8 mouse cellular contexts compared by ENCODE assay signal in genomic region chr5:36458926-36459325, GRCm38 (mm10). TPM values are rescaled to one million over a fixed set of nuclear protein-coding genes. Genes with fewer than 3 reads are reported as not detected.
DNase-seq lines count a peak whose midpoint lies in the region; ATAC-seq and TF ChIP-seq lines count a peak whose summit lies in the region.

No protein-coding gene starts in this region.

- no peak for TF ChIP-seq EP300 in liver, postnatal 0 days (IDR thresholded peaks at IDR 0.05; ENCODE audit: low read depth)

- WGBS in neural tube, embryonic 15.5 days = 25% methylated on average over 4 of the region's 4 CpGs
- 9% methylated on average over 4 of the region's 4 CpGs for WGBS in liver, postnatal 0 days (ENCODE audit: insufficient replicate concordance)

- H3K9me3 ChIP-seq in neural tube, embryonic 15.5 days (replicated peaks) = no peaks in the 10 kb centered on the region
- H3K9me3 ChIP-seq in liver, postnatal 0 days (ENCODE audit: low read length) = no peaks in the 10 kb centered on the region

- no peak overlapping the region for H3K4me3 ChIP-seq in neural tube, embryonic 15.5 days (replicated peaks)
- H3K4me3 ChIP-seq in liver, postnatal 0 days (ENCODE audit: low read depth, low read length) = no peak overlapping the region

- peak; percentile 46 for DNase-seq in gastrocnemius, adult 18-20 months (ENCODE audit: low spot score)
- no peak for DNase-seq in gastrocnemius, adult 8-10 months (ENCODE audit: low spot score in 2 of 2)
- DNase-seq in neural tube, embryonic 10.5 days (ENCODE audit: extremely low spot score, low spot score) = peak; percentile 33
- peak; percentile 52 for DNase-seq in c-Kit-positive CD71-positive TER-119-positive erythroid progenitor cells, embryonic 14.5 days (ENCODE audit: low spot score)
- DNase-seq in liver, postnatal 0 days = peak; percentile 65
- peak; percentile 56 to 61 for DNase-seq in spleen, postnatal 36 days (ENCODE audit: low spot score in 2 of 2)
- no peak for DNase-seq in layer of hippocampus, adult 8-10 months (ENCODE audit: low spot score in 2 of 2)

- no peaks in the 10 kb centered on the region for H3K27me3 ChIP-seq in neural tube, embryonic 15.5 days (replicated peaks)
- no peaks in the 10 kb centered on the region for H3K27me3 ChIP-seq in liver, postnatal 0 days (ENCODE audit: insufficient read depth, low read length)

- ATAC-seq in neural tube, embryonic 15.5 days (ENCODE audit: low FRiP score) = no peak
- ATAC-seq in liver, postnatal 0 days = 0 out of 2 replicates have a peak, but pooled peaks have one; percentile 15

- H3K36me3 ChIP-seq in neural tube, embryonic 15.5 days = no peaks in the 10 kb centered on the region
- no peaks in the 10 kb centered on the region for H3K36me3 ChIP-seq in liver, postnatal 0 days (replicated peaks; ENCODE audit: insufficient read depth, low read length)

- H3K4me1 ChIP-seq in neural tube, embryonic 15.5 days = peaks cover 8% of the 10 kb centered on the region
- peaks cover 3% of the 10 kb centered on the region for H3K4me1 ChIP-seq in liver, postnatal 0 days (ENCODE audit: insufficient read depth)

- peak; percentile 78 for TF ChIP-seq CTCF in liver, postnatal 0 days (IDR thresholded peaks at IDR 0.05; ENCODE audit: low read depth)

- no peak overlapping the region for H3K9ac ChIP-seq in neural tube, embryonic 15.5 days (replicated peaks)
- no peak overlapping the region for H3K9ac ChIP-seq in liver, postnatal 0 days (replicated peaks)

- no peak overlapping the region for H3K27ac ChIP-seq in neural tube, embryonic 15.5 days (replicated peaks)
- no peak overlapping the region for H3K27ac ChIP-seq in liver, postnatal 0 days (ENCODE audit: low read depth)

- H3K4me2 ChIP-seq in neural tube, embryonic 15.5 days = no peak overlapping the region
- no peak overlapping the region for H3K4me2 ChIP-seq in liver, postnatal 0 days (ENCODE audit: low read depth, low read length)

RNA-seq across cellular contexts. Expression of gene Grpel1, which starts 5.9 kb away (rescaled TPM):
- total RNA-seq in gastrocnemius, adult 18-20 months (2021) = 10 to 100 TPM; 33.0 to 35.1 TPM
- total RNA-seq in gastrocnemius, adult 8-10 months (2022) = 10 to 100 TPM; 31.2 to 35.5 (median 33.3) TPM
- polyA plus RNA-seq in neural tube, embryonic 15.5 days (2015; fragmentation: Nextera tagmentation; extraction: Ambion mirVana) = 42.8 and 47.1 TPM in 2 replicates
- polyA plus RNA-seq in liver, postnatal 0 days (2015; fragmentation: Nextera tagmentation; extraction: Ambion mirVana) = 61.2 and 62.1 TPM in 2 replicates
- total RNA-seq in layer of hippocampus, adult 8-10 months (2022) = 10 to 100 TPM; 20.7 to 22.7 (median 21.3) TPM

RNA-seq across cellular contexts. Expression of gene Tada2b, which starts 25.2 kb away (rescaled TPM):
- 10 to 100 TPM; 15.4 to 17.4 TPM for total RNA-seq in gastrocnemius, adult 18-20 months (2021)
- 10 to 100 TPM; 13.8 to 20.4 (median 17.2) TPM for total RNA-seq in gastrocnemius, adult 8-10 months (2022)
- 2.8 and 2.9 TPM in 2 replicates for polyA plus RNA-seq in neural tube, embryonic 15.5 days (2015; fragmentation: Nextera tagmentation; extraction: Ambion mirVana)
- 1.2 and 1.4 TPM in 2 replicates for polyA plus RNA-seq in liver, postnatal 0 days (2015; fragmentation: Nextera tagmentation; extraction: Ambion mirVana)
- 10 to 100 TPM; 35.2 to 37.2 (median 36.3) TPM for total RNA-seq in layer of hippocampus, adult 8-10 months (2022)

RNA-seq across cellular contexts. Expression of gene Ccdc96, which starts 25.5 kb away (rescaled TPM):
- under 1 TPM in 1 of 2 experiments, not detected in 1; 0.07 TPM for total RNA-seq in gastrocnemius, adult 18-20 months (2021)
- under 1 TPM in 3 of 4 experiments, not detected in 1; 0.07 to 0.18 (median 0.07) TPM for total RNA-seq in gastrocnemius, adult 8-10 months (2022)
- polyA plus RNA-seq in neural tube, embryonic 15.5 days (2015; fragmentation: Nextera tagmentation; extraction: Ambion mirVana) = 2.1 and 3.0 TPM in 2 replicates
- polyA plus RNA-seq in liver, postnatal 0 days (2015; fragmentation: Nextera tagmentation; extraction: Ambion mirVana) = 0.06 and 0.13 TPM in 2 replicates
- 1 to 10 TPM in 3 of 4 experiments, under 1 TPM in 1; 0.87 to 1.7 (median 1.2) TPM for total RNA-seq in layer of hippocampus, adult 8-10 months (2022)

Comparison
In these comparisons a context has a peak if more than half of its experiments do, and no peak if none do; other contexts are left out.
1. DNase-seq: peak in gastrocnemius, adult 18-20 months (single experiment), neural tube, embryonic 10.5 days (single experiment), c-Kit-positive CD71-positive TER-119-positive erythroid progenitor cells, embryonic 14.5 days (single experiment), liver, postnatal 0 days (single experiment) and spleen, postnatal 36 days (2 of 2); none in gastrocnemius, adult 8-10 months (0 of 2) and layer of hippocampus, adult 8-10 months (0 of 2).